Mouse (Mus musculus) midbrain, postnatal 0 days (tissue): ENCODE measurements around the gene Rnf144a. TPM values are rescaled to one million over a fixed set of nuclear protein-coding genes. Genes with fewer than 3 reads are reported as not detected.

Experiments
- ATAC-seq: fragments of 200-750 bp; cut with Nextera tagmentation; 2 replicates; pipeline ENCODE4 v1.8.0; 2017; ENCODE audit warnings: moderate number of reproducible peaks, mild to moderate bottlenecking, moderate TSS enrichment, moderate library complexity; ENCODE audit not compliant: low FRiP score
- DNase-seq: peaks from one replicate; pipeline ENCODE4 v3.0.0-alpha.2; 2015; ENCODE audit warnings: low spot score
- H3K27ac ChIP-seq: fragments of 300-500 bp; sonication (generic); 2 replicates; pipeline ENCODE4 v1.5.1; 2014; ENCODE audit warnings: low read depth, mild to moderate bottlenecking, low read length, mixed read lengths
- H3K27me3 ChIP-seq: fragments of 300-500 bp; sonication (generic); 2 replicates; pipeline ENCODE4 v1.6.1; 2014; ENCODE audit warnings: low read length, control low read depth, mixed read lengths; ENCODE audit not compliant: insufficient read depth
- H3K36me3 ChIP-seq: fragments of 300-500 bp; sonication (generic); 2 replicates; pipeline ENCODE4 v1.6.1; 2014; ENCODE audit warnings: low read length, control low read depth, mixed read lengths; ENCODE audit not compliant: insufficient read depth
- H3K4me1 ChIP-seq: fragments of 300-500 bp; sonication (generic); 2 replicates; pipeline ENCODE4 v1.6.1; 2014; ENCODE audit warnings: mild to moderate bottlenecking, control low read depth, antibody characterized with exemption, low read length, mixed read lengths; ENCODE audit not compliant: insufficient read depth
- H3K4me2 ChIP-seq: fragments of 300-500 bp; sonication (generic); 2 replicates; pipeline ENCODE4 v1.6.1; 2014; ENCODE audit warnings: low read depth, mild to moderate bottlenecking, low read length, mixed read lengths; ENCODE audit not compliant: poor library complexity, severe bottlenecking
- H3K4me3 ChIP-seq: fragments of 300-500 bp; sonication (generic); 2 replicates; pipeline ENCODE4 v1.5.1; 2014; ENCODE audit warnings: low read depth, mild to moderate bottlenecking, low read length, moderate library complexity
- H3K9ac ChIP-seq: fragments of 300-500 bp; sonication (generic); replicated peaks from 2 replicates; pipeline ENCODE4 v1.6.1; 2014; ENCODE audit warnings: mild to moderate bottlenecking, low read length, moderate library complexity, mixed read lengths; ENCODE audit not compliant: poor library complexity, severe bottlenecking
- H3K9me3 ChIP-seq: fragments of 300-500 bp; sonication (generic); 2 replicates; pipeline ENCODE4 v1.6.1; 2016; ENCODE audit warnings: low read length, control low read depth
- CTCF ChIP-seq: IDR thresholded peaks from 2 replicates; pipeline ENCODE4 v1.5.1; 2016; ENCODE audit warnings: antibody characterized with exemption, mild to moderate bottlenecking
- WGBS: fragments of 180-500 bp; shearing (Covaris S2); extraction: QIAGEN DNeasy Blood & Tissue Kit; methylation state at CpG from one replicate; pipeline ENCODE4 v1.1.7; 2014; 5-methylcytosine and 5-hydroxymethylcytosine counted together
- polyA plus RNA-seq: library from polyadenylated mRNA; unstranded; fragments of >200 nt; fragmentation: Nextera tagmentation; extraction: Ambion mirVana; gene quantifications from 2 replicates; pipeline ENCODE4 v1.2.1, GENCODE M21; 2015
- total RNA-seq: library from RNA; depleted of rRNA; stranded (reverse); fragments of >200 nt; gene quantifications from 2 replicates; pipeline ENCODE4 v1.2.3, GENCODE M21; 2014

The Rnf144a gene
- total and polyA plus RNA-seq, 2 experiments from 2014 or later: 22.0 to 32.0 TPM

GRCm38 (mm10) chr12:26449483-26449882 lies 34.4 kb upstream of the Rnf144a start:
- no peaks in the 10 kb centered on the region for H3K36me3 ChIP-seq
- DNase-seq (no peak), ATAC-seq (no peak)
- H3K27ac ChIP-seq: no peak overlapping the region
- no peaks in the 10 kb centered on the region for H3K4me1 ChIP-seq
- no peaks in the 10 kb centered on the region for H3K27me3 ChIP-seq
- TF ChIP-seq CTCF: no peak
- no peak overlapping the region for H3K9ac ChIP-seq
- no peak overlapping the region for H3K4me2 ChIP-seq
- WGBS: 100% methylated on average over 2 of the region's 2 CpGs
- H3K9me3 ChIP-seq: no peaks in the 10 kb centered on the region
- H3K4me3 ChIP-seq: no peak overlapping the region

- TF ChIP-seq CTCF: no peak
- 89% methylated on average over 4 of the region's 4 CpGs for WGBS
- ATAC-seq: no peak
- H3K4me1 ChIP-seq: no peaks in the 10 kb centered on the region
- no peaks in the 10 kb centered on the region for H3K36me3 ChIP-seq
- DNase-seq: no peak
- no peak overlapping the region for H3K4me2 ChIP-seq
- no peak overlapping the region for H3K4me3 ChIP-seq
- no peaks in the 10 kb centered on the region for H3K27me3 ChIP-seq
- H3K9ac ChIP-seq: no peak overlapping the region
- no peak overlapping the region for H3K27ac ChIP-seq
- H3K9me3 ChIP-seq: no peaks in the 10 kb centered on the region
Measured at GRCm38 (mm10) chr12:26446377-26447045, 31.5 kb upstream of the Rnf144a start.

- Histone ChIP-seq H3K4me2 (no peak overlapping the region), H3K4me1 (no peaks in the 10 kb centered on the region), H3K27ac (no peak overlapping the region), H3K36me3 (no peaks in the 10 kb centered on the region), H3K9me3 (no peaks in the 10 kb centered on the region), H3K9ac (no peak overlapping the region), H3K27me3 (no peaks in the 10 kb centered on the region), H3K4me3 (no peak overlapping the region)
- TF ChIP-seq CTCF: no peak
- 95% methylated on average over 2 of the region's 2 CpGs for WGBS
- DNase-seq: no peak
- ATAC-seq: no peak
Measured at GRCm38 (mm10) chr12:26444511-26444910, 29.5 kb upstream of the Rnf144a start.

- Histone ChIP-seq H3K4me1 (no peaks in the 10 kb centered on the region), H3K36me3 (no peaks in the 10 kb centered on the region), H3K9me3 (no peaks in the 10 kb centered on the region), H3K4me3 (no peak overlapping the region), H3K27ac (no peak overlapping the region), H3K9ac (no peak overlapping the region), H3K27me3 (no peaks in the 10 kb centered on the region), H3K4me2 (no peak overlapping the region)
- WGBS: 3% methylated on average over 2 of the region's 2 CpGs
- ATAC-seq (no peak), DNase-seq (peak; percentile 65)
- TF ChIP-seq CTCF: peak; percentile 82
Measured at GRCm38 (mm10) chr12:26444054-26444453, 29.0 kb upstream of the Rnf144a start.

- H3K4me3 ChIP-seq: no peak overlapping the region
- H3K4me1 ChIP-seq: no peaks in the 10 kb centered on the region
- H3K27ac ChIP-seq: no peak overlapping the region
- DNase-seq (no peak), ATAC-seq (no peak)
- TF ChIP-seq CTCF: no peak
- H3K4me2 ChIP-seq: no peak overlapping the region
- no peaks in the 10 kb centered on the region for H3K9me3 ChIP-seq
- H3K27me3 ChIP-seq: no peaks in the 10 kb centered on the region
- no peaks in the 10 kb centered on the region for H3K36me3 ChIP-seq
- 68% methylated on average over 3 of the region's 3 CpGs for WGBS
- no peak overlapping the region for H3K9ac ChIP-seq
Measured at GRCm38 (mm10) chr12:26439366-26439765, 24.3 kb upstream of the Rnf144a start.

- Histone ChIP-seq H3K9ac (no peak overlapping the region), H3K27me3 (no peaks in the 10 kb centered on the region), H3K4me1 (no peaks in the 10 kb centered on the region), H3K27ac (no peak overlapping the region), H3K9me3 (no peaks in the 10 kb centered on the region), H3K4me3 (no peak overlapping the region), H3K36me3 (no peaks in the 10 kb centered on the region), H3K4me2 (no peak overlapping the region)
- TF ChIP-seq CTCF: no peak
- DNase-seq (peak; percentile 48), ATAC-seq (no peak)
- WGBS: 83% methylated on average over 3 of the region's 3 CpGs
Measured at GRCm38 (mm10) chr12:26437950-26438349, 22.9 kb upstream of the Rnf144a start.
